Mouse (Mus musculus) right cerebral cortex, adult 18-20 months (tissue): ENCODE results near the gene Slc20a1.
A peak's percentile ranks its signal among the peaks of the same experiment; 100 is the strongest.

Experiments
- DNase-seq: peaks from one replicate; pipeline ENCODE4 v3.0.0; 2022; ENCODE audit warnings: mixed read lengths

Slc20a1 gene

DNA sequence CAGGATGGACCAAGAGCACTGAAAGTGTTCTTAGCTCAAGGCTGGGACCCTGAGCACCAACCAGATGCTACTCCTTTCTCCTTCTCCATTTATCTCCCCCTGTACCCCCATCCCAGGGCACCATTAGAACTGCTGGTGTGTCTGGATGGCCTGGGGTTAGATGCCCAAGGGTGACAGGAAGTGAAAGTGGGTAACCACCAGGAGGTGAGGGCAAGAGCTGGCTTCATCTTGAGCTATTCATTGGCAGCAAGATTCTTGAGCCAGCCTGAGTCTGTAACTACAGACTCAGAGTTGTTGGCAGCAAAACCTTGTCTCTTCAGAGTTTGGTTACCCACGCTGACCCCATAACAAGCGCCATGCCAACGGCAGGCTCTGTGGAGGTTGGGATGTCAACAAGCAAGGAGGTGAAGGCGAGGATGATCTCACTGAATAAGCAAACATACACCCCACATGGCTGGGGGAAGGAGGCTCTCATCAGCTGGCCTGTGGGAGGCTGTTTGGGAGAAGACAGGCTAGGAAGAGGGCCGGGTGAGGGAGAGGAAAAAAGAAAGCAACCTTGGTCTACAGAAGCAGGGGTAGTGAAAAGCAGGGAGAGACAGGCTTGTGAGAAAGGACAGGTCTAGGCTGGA is 12.2 kb upstream of the Slc20a1 start:
- DNase-seq: peak; percentile 73

GRCm38 (mm10) chr2:129192392-129193150 is 6.0 kb upstream of the Slc20a1 start:
- peak; percentile 68 for DNase-seq

DNA sequence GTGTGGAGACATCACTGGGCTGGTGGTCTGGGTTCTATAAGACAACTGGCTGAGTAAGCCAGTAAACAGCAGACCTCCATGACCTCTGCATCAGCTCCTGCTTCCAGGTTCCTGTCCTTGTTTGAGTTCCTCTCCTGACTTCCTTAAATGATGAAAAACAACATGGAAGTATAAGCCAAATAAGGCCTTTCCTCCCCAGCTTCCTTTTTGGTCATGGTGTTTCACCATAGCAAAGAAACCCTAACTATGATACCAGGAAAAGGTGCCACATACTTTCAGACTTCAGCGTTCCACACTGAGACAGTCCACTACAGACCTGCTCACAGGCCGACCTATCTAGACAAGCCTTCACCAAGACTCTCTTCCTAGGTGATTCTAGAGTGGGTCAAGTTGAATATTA is 2.2 kb upstream of the Slc20a1 start:
- DNase-seq: no peak

DNA sequence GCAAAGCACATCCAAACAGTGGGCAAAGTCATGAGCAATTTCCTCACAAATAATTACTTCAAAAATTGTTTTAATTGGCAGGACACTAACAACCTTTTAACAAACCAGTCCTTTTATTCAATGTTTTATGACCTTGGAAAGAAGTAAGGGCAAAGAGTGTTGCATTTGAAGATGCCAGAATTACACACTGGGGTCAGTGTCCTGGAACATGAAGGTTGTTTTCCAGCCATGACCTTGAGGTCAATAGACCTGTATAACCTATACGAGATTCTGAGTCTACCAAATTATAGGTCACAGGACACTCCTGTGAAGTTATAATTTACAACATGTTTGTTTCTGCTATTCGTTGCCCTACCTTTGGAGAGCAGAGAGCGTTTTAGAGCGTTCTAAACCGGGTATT is 1.4 kb upstream of the Slc20a1 start:
- no peak for DNase-seq

GRCm38 (mm10) chr2:129197843-129198435 is 625 bp upstream of the Slc20a1 start:
- DNase-seq: no peak

- DNase-seq: peak; percentile 28
Measured at GRCm38 (mm10) chr2:129199328-129200085, 943 bp downstream of the Slc20a1 start.

- no peak for DNase-seq
Measured at GRCm38 (mm10) chr2:129205000-129205399, 6.4 kb downstream of the Slc20a1 start.

- DNase-seq: peak; percentile 63
Measured at GRCm38 (mm10) chr2:129206824-129207223, 8.3 kb downstream of the Slc20a1 start.

- no peak for DNase-seq
Measured at GRCm38 (mm10) chr2:129208181-129208746, 9.7 kb downstream of the Slc20a1 start.

- no peak for DNase-seq
Measured at GRCm38 (mm10) chr2:129210089-129210749, 11.7 kb downstream of the Slc20a1 start.

- no peak for DNase-seq
Measured at GRCm38 (mm10) chr2:129211255-129211654, 12.7 kb downstream of the Slc20a1 start.

GRCm38 (mm10) chr2:129211957-129212356 is 13.4 kb downstream of the Slc20a1 start:
- no peak for DNase-seq

- no peak for DNase-seq
Measured at GRCm38 (mm10) chr2:129212566-129212965, 14.0 kb downstream of the Slc20a1 start.

DNA sequence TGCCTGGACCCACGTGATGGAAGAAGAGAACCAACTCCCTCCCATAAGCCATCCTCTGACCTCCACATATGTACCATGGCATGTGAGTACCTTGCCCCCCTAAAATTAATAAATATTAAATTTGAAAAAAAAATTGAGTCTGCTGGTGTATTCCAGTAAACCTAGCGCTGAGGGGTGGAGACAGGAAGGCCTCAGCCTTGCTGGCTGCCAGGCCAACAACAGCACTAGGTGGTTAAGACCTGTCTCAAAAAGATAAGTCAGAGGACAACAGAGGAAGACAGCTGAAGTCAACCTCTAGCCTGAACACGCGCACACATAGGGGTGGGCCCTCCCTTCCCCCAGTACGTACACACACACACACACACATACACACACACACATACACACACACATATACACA is 16.2 kb downstream of the Slc20a1 start:
- no peak for DNase-seq

GRCm38 (mm10) chr2:129217612-129218185 is 19.1 kb downstream of the Slc20a1 start:
- DNase-seq: no peak

GRCm38 (mm10) chr2:129218537-129219105 is 20.1 kb downstream of the Slc20a1 start:
- DNase-seq: no peak

- DNase-seq: no peak
Measured at GRCm38 (mm10) chr2:129221097-129221632, 22.6 kb downstream of the Slc20a1 start.

GRCm38 (mm10) chr2:129224178-129224577 is 25.6 kb downstream of the Slc20a1 start:
- DNase-seq: no peak

GRCm38 (mm10) chr2:129225251-129225819 is 26.8 kb downstream of the Slc20a1 start:
- DNase-seq: no peak

GRCm38 (mm10) chr2:129226296-129226851 is 27.8 kb downstream of the Slc20a1 start:
- no peak for DNase-seq
